Mouse (Mus musculus) small intestine, adult 2 months (tissue): ENCODE results near the gene Tmem262. TPM values are rescaled to one million over a fixed set of nuclear protein-coding genes. Genes with fewer than 3 reads are reported as not detected.
"Not testable (repeated sequence)": the region's sequence is repeated elsewhere in the genome, so short reads cannot be mapped to it uniquely, and the experiment has no call there.

Experiments used
- H3K27ac ChIP-seq: fragments of 200-500 bp; 2 replicates; pipeline ENCODE4 v1.5.1; 2012; ENCODE audit warnings: low read depth, low read length, control low read depth, inconsistent platforms; ENCODE audit not compliant: insufficient read depth
- H3K27me3 ChIP-seq: fragments of 200-500 bp; 2 replicates; pipeline ENCODE4 v1.6.1; 2012; ENCODE audit warnings: mild to moderate bottlenecking, moderate library complexity, low read length, inconsistent platforms; ENCODE audit not compliant: control insufficient read depth, insufficient read depth
- H3K36me3 ChIP-seq: fragments of 200-500 bp; 2 replicates; pipeline ENCODE4 v1.6.1; 2012; ENCODE audit warnings: mild to moderate bottlenecking, low read length, control low read depth, inconsistent platforms; ENCODE audit not compliant: control insufficient read depth, insufficient read depth
- H3K4me1 ChIP-seq: fragments of 200-500 bp; 2 replicates; pipeline ENCODE4 v1.6.1; 2012; ENCODE audit warnings: low read length, inconsistent platforms, mixed read lengths; ENCODE audit not compliant: control insufficient read depth, insufficient read depth, insufficient read length
- H3K4me3 ChIP-seq: fragments of 200-500 bp; 2 replicates; pipeline ENCODE4 v1.5.1; 2012; ENCODE audit warnings: low read depth, mild to moderate bottlenecking, control low read depth, inconsistent platforms, low read length, moderate library complexity
- CTCF ChIP-seq: fragments of 200-500 bp; IDR thresholded peaks from 2 replicates; pipeline ENCODE4 v1.5.1; 2012; ENCODE audit warnings: low read depth, mild to moderate bottlenecking, control low read depth, inconsistent platforms, low read length, moderate library complexity, mixed read lengths; ENCODE audit not compliant: insufficient replicate concordance, insufficient read length; ENCODE audit errors: extremely low read depth
- POLR2A ChIP-seq: fragments of 200-500 bp; IDR thresholded peaks from 2 replicates; pipeline ENCODE4 v1.6.1; 2012; ENCODE audit warnings: low read depth, mild to moderate bottlenecking, control low read depth, inconsistent platforms, low read length, moderate library complexity
- WGBS: fragments of 180-500 bp; shearing (Covaris S2); methylation state at CpG from one replicate; pipeline ENCODE4 v1.1.7; 2018; 5-methylcytosine and 5-hydroxymethylcytosine counted together
- polyA plus RNA-seq: library from polyadenylated mRNA; depleted of rRNA; stranded (reverse); fragments of >200 nt; gene quantifications from 2 replicates; pipeline ENCODE4 v1.2.3, GENCODE M21; 2012; rRNA removed

The Tmem262 gene
- not detected in 2 replicates for polyA plus RNA-seq

DNA sequence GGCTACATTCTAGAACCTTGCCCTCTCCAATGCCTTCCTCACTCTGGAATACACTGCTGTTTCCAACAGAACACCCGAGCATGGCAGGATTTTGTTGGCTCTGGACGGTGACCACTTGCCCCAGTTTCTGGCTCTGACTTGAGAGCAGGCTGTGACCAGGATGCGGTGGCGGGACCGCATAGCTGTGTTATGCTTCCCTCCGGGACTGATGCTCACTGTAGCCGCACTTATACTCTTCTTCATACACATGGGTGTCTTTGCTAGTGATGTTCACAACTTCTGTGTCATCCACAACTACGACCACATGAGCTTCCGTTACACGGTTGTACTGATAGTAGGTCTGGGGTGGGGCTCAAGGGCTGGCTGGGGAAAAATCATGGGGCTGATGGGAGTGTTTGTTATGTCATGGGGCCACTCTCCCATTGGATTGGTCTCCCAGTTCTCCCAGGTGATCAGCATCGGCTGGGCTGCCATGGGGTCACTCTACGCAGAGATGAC is at the start of gene Tmem262:
Tmem262 (plus strand) TSS at position 51 of the 498 bp plus-strand sequence.
- no peak for TF ChIP-seq POLR2A
- TF ChIP-seq CTCF = no peak
- Histone ChIP-seq H3K27ac (no peak within 1 kb of the TSS), H3K36me3 (peaks cover 30% of the 10 kb centered on the region), H3K4me3 (no peak within 1 kb of the TSS), H3K4me1 (peaks cover 10% of the 10 kb centered on the region), H3K27me3 (no peaks in the 10 kb centered on the region)
- WGBS = 91% methylated on average over 12 of the region's 12 CpGs

DNA sequence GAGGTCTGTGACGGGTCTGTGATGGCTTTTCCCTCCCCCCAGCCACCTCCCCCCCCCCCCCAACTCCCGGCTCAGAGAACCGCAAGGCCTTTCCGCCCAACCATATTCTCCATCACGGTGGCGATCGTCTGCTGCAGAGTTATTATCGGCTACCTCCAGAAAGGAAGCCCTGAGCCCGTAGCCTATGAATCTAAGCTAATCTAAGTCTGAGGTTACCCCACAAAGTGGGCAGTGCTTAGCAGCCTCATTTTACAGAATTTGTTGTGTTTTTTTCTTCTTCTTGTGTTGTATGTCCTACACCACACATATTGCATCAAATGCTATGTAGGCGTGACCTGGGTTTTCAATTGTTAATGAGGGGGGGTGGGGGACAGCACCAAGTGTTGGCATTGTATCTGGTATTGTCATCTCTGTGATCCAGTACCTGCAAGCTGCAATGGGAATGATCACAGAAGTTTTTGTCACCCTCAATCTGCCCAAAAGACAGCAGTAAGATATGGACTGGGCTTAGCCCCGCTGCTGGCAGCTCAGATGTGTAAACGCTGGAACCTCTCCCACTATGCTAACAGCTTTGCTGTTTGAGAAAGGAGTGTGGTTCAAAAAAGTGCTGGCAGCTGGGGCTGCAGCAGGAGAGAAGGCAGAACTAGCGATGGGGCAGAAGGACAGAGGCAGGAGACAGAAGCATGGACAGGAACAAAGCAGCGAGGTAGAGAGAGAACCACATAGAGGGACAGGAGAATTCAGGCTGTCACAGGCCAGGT is 49.1 kb upstream of the Tmem262 start:
- Histone ChIP-seq H3K36me3 (no peaks in the 10 kb centered on the region), H3K27ac (no peak overlapping the region), H3K4me1 (peaks cover 23% of the 10 kb centered on the region; the same call in 1 of the 2 replicates), H3K27me3 (no peaks in the 10 kb centered on the region), H3K4me3 (no peak overlapping the region)
- 72% methylated on average over 14 of the region's 14 CpGs for WGBS
- TF ChIP-seq POLR2A = no peak
- TF ChIP-seq CTCF = no peak

DNA sequence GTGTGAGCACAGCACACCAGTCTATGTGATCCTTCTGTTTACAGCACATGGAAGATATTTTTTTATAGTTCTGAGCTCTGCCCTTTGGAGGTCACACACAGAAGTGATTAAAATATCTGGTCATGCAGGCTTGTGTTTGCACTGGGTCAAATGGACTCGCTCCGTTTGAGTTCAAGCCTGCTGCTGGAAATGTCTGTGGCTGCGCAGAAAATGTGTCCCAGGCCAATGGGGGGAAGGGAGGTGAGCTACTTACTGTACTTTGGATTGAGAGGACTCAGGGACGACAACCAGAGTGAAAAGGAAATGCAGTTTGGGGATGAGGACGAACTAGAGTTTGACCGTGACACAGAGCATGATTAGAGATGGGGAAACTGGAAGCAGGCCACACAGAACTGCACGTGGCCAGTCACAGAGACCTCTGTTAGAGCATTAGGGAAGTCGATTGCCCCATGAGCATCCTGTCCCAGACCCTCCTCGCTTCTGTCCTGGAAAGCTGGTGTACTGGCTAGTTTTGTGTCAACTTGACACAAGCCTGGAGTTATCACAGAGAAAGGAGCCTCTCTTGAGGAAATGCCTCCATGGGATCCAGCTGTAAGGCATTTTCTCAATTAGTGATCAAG is 43.8 kb upstream of the Tmem262 start:
- Histone ChIP-seq H3K27ac (peak overlapping the region; percentile 53), H3K4me1 (peaks cover 31% of the 10 kb centered on the region), H3K36me3 (no peaks in the 10 kb centered on the region), H3K27me3 (no peaks in the 10 kb centered on the region), H3K4me3 (no peak overlapping the region)
- WGBS = 26% methylated on average over 9 of the region's 9 CpGs
- no peak for TF ChIP-seq CTCF
- no peak for TF ChIP-seq POLR2A

DNA sequence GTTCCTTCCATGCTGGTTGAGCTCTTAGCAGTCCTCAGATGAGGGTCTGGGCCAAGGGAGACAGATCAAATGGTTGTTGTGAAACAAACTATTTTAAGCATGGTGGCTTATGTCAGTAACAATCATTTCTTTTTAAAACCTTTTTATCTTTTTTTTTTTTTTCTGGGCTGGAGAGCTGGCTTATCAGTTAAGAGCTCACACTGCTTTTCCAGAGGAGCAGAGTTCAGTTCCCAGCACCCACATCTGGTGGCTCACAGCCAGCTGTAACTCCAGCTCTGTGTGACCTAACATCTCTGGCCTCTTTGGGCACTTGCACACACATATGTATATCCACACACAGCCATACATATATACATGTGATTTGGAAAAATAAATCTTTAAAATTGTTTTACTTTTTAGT is 42.1 kb upstream of the Tmem262 start:
- Histone ChIP-seq H3K27me3 (no peaks in the 10 kb centered on the region), H3K4me3 (no peak overlapping the region), H3K4me1 (peaks cover 25% of the 10 kb centered on the region), H3K36me3 (no peaks in the 10 kb centered on the region), H3K27ac (peak overlapping the region; percentile 89)
- TF ChIP-seq POLR2A (no peak), CTCF (no peak)

DNA sequence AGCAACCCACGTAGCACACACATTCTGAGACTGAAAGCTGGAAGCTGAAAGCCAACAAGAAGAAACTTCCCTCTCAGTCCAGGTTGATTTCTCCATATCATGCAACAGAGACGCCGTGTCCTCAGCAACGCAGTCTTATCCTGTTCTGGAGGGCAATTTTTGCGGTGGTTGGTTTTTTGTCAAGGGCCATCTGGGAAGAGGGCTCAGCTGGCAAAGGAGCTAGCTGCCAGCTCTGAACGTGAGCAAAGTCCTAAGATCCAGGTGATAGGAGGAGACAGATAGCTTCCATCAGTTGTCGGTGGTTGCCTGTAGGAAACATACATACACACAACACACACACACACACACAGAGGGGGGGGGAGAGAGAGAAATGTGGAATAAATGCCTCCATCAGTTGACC is 41.5 kb upstream of the Tmem262 start:
- Histone ChIP-seq H3K4me3 (no peak overlapping the region), H3K36me3 (no peaks in the 10 kb centered on the region), H3K27me3 (no peaks in the 10 kb centered on the region), H3K27ac (peak overlapping the region; percentile 57), H3K4me1 (peaks cover 21% of the 10 kb centered on the region)
- TF ChIP-seq POLR2A (no peak), CTCF (no peak)
- WGBS = 43% methylated on average over 7 of the region's 7 CpGs

DNA sequence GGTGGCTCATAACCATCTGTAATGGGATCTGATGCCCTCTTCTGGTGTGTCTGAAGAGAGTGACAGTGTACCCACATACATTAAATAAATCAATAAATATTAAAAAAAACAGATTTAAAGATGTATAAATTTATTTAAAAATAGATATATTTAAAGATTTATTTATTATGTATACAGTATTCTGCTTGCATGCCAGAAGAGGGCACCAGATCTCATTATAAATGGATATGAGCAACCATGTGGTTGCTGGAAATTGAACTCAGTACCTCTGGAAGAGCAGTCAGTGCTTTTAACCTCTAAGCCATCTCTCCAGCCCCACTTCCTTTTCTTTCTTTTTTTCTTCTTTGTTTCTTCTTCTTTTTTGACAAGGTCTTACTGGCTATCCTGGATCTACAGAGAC is 39.8 kb upstream of the Tmem262 start:
- TF ChIP-seq POLR2A = no peak
- no peak for TF ChIP-seq CTCF
- H3K36me3 ChIP-seq = no peaks in the 10 kb centered on the region
- peaks cover 21% of the 10 kb centered on the region for H3K4me1 ChIP-seq
- H3K4me3 ChIP-seq = no peak overlapping the region
- no peaks in the 10 kb centered on the region for H3K27me3 ChIP-seq
- no peak overlapping the region for H3K27ac ChIP-seq

DNA sequence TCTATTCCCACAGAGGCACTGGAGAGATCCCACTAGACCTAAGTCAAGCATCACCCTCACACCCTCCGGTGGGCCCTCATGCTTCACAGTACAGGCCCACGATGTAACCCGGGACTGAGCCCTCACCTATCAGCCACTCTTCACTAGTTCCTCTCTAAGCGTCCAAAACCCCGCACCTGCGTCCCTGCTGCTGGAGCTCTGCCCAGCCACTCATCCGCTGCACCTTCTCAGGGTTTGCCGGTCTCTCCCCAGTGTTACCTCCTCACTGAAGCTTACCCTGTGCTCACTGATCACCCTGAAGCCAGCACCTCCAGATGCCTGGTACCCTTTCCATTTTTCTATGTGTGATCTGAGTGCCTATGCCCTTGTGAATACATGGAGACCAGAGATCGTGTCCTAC is 37.5 kb upstream of the Tmem262 start:
- no peaks in the 10 kb centered on the region for H3K36me3 ChIP-seq
- H3K27me3 ChIP-seq = no peaks in the 10 kb centered on the region
- H3K27ac ChIP-seq = no peak overlapping the region
- peaks cover 7% of the 10 kb centered on the region; the same call in 1 of the 2 replicates for H3K4me1 ChIP-seq
- H3K4me3 ChIP-seq = no peak overlapping the region
- WGBS = 63% methylated on average over 9 of the region's 9 CpGs
- no peak for TF ChIP-seq CTCF
- no peak for TF ChIP-seq POLR2A

DNA sequence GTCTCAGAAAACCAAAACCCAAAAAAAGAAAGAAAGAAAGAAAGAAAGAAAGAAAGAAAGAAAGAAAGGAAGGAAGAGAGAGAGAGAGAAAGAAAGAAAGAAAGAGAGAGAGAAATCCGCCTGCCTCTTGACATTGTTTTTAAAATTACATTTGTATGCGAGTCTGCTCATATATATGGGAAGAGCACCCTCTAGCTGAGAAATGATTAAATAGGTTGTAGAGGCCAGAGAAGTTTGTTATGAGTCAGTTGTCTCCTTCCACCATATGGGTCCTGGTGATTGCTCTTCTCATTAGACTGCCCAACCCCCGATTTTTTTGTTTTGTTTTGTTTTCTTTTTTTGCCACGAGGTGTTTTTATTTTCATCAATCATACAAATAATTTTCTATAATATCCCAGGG is 35.7 kb upstream of the Tmem262 start:
- not testable (repeated sequence) for H3K4me3 ChIP-seq, H3K27me3 ChIP-seq, H3K27ac ChIP-seq, H3K36me3 ChIP-seq, H3K4me1 ChIP-seq
- WGBS = 23% methylated on average over 4 of the region's 4 CpGs
